ENCODE assay signal across 8 mouse cellular contexts in genomic region chr7:137314710-137315543, GRCm38 (mm10). TPM values are rescaled to one million over a fixed set of nuclear protein-coding genes. Genes with fewer than 3 reads are reported as not detected.
DNase-seq lines count a peak whose midpoint lies in the region; ATAC-seq and TF ChIP-seq lines count a peak whose summit lies in the region.

No protein-coding gene starts in this region.

- ATAC-seq in heart, embryonic 16.5 days (replicated peaks; ENCODE audit: extremely low read depth, insufficient read depth, low FRiP score) = peak; percentile 8; the same call in 1 of the 2 replicates
- peak; percentile 10; the same call in 1 of the 2 replicates for ATAC-seq in liver, embryonic 15.5 days (ENCODE audit: insufficient read depth)
- ATAC-seq in erythroblast, adult 5-6 weeks (replicated peaks; ENCODE audit: low FRiP score, poor library complexity, severe bottlenecking) = no peak
- no peak for ATAC-seq in megakaryocyte progenitor cell, adult 5-6 weeks (replicated peaks; ENCODE audit: poor library complexity)

- H3K79me3 ChIP-seq in C2C12 (ENCODE audit: low read depth) = peaks cover 18% of the 10 kb centered on the region

- H3ac ChIP-seq in C2C12 (ENCODE audit: control insufficient read depth, insufficient read length, low read depth) = peak overlapping the region; percentile 44

- H3K4me1 ChIP-seq in heart, embryonic 16.5 days (ENCODE audit: control insufficient read depth, insufficient read depth, low read length) = peaks cover 20% of the 10 kb centered on the region
- peaks cover 15% of the 10 kb centered on the region; the same call in 1 of the 2 replicates for H3K4me1 ChIP-seq in liver, embryonic 15.5 days (replicated peaks)

- no peaks in the 10 kb centered on the region for H3K9me3 ChIP-seq in heart, embryonic 16.5 days (replicated peaks; ENCODE audit: control insufficient read depth, low read length)
- H3K9me3 ChIP-seq in liver, embryonic 15.5 days (replicated peaks) = no peaks in the 10 kb centered on the region

- WGBS in heart, embryonic 16.5 days = 2% methylated on average over 48 of the region's 48 CpGs
- 2% methylated on average over 48 of the region's 48 CpGs for WGBS in liver, embryonic 15.5 days (ENCODE audit: insufficient replicate concordance)

- peak; percentile 27 for DNase-seq in 3T3-L1 (ENCODE audit: low read depth, low spot score)
- no peak for DNase-seq in adrenal gland, adult 2 months
- DNase-seq in adrenal gland, postnatal 25 days = no peak

- no peak for TF ChIP-seq CTCF in C2C12 (IDR thresholded peaks at IDR 0.05; ENCODE audit: control insufficient read depth, insufficient read depth, insufficient read length)

- H3K4me2 ChIP-seq in heart, embryonic 16.5 days (ENCODE audit: low read depth, low read length) = peak overlapping the region; percentile 95
- H3K4me2 ChIP-seq in liver, embryonic 15.5 days = peak overlapping the region; percentile 71

- peak overlapping the region; percentile 1 for H3K9ac ChIP-seq in heart, embryonic 16.5 days (ENCODE audit: low read length)
- no peak overlapping the region for H3K9ac ChIP-seq in liver, embryonic 15.5 days

- H3K27ac ChIP-seq in heart, embryonic 16.5 days (ENCODE audit: low read length) = no peak overlapping the region
- H3K27ac ChIP-seq in liver, embryonic 15.5 days (replicated peaks) = no peak overlapping the region

- H3K36me3 ChIP-seq in C2C12 (ENCODE audit: control insufficient read depth, insufficient read depth) = no peaks in the 10 kb centered on the region
- H3K36me3 ChIP-seq in heart, embryonic 16.5 days (ENCODE audit: control insufficient read depth, insufficient read depth) = no peaks in the 10 kb centered on the region
- no peaks in the 10 kb centered on the region for H3K36me3 ChIP-seq in liver, embryonic 15.5 days (replicated peaks)

- H3K27me3 ChIP-seq in C2C12 (ENCODE audit: control insufficient read depth, insufficient read depth, insufficient read length) = peaks cover 11% of the 10 kb centered on the region
- peaks cover 68% of the 10 kb centered on the region for H3K27me3 ChIP-seq in heart, embryonic 16.5 days (ENCODE audit: control insufficient read depth, insufficient read depth, low read length)
- H3K27me3 ChIP-seq in liver, embryonic 15.5 days = peaks cover 100% of the 10 kb centered on the region

- peaks cover 36% of the 10 kb centered on the region for H3K79me2 ChIP-seq in C2C12 (ENCODE audit: control insufficient read depth, insufficient read depth)

- H3K4me3 ChIP-seq in C2C12 (ENCODE audit: insufficient read depth, poor library complexity, severe bottlenecking) = no peak overlapping the region
- peak overlapping the region; percentile 78 for H3K4me3 ChIP-seq in heart, embryonic 16.5 days (ENCODE audit: low read length)
- H3K4me3 ChIP-seq in liver, embryonic 15.5 days (replicated peaks) = peak overlapping the region; percentile 52; the same call in 1 of the 2 replicates

TF ChIP-seq in C2C12, 6 proteins besides CTCF, POLR2A, EP300 and RAD21:
- TF ChIP-seq USF1 (IDR thresholded peaks at IDR 0.05; ENCODE audit: low read depth) (no peak), CEBPB (IDR thresholded peaks at IDR 0.05; ENCODE audit: low read depth) (no peak), MAX (IDR thresholded peaks at IDR 0.05) (no peak), FOSL1 (IDR thresholded peaks at IDR 0.05; ENCODE audit: insufficient read depth, low read length, poor library complexity, severe bottlenecking) (no peak), MYOG (IDR thresholded peaks at IDR 0.05; ENCODE audit: control insufficient read depth, extremely low read depth, insufficient read length) (no peak), MYOD1 (IDR thresholded peaks at IDR 0.05; ENCODE audit: control insufficient read depth, insufficient read length, low read depth) (no peak)

RNA-seq across cellular contexts. Expression of gene Ebf3, which starts 0.7 kb away (rescaled TPM):
- 8.1 TPM for polyA plus RNA-seq in C2C12 (2012; fragmentation: generic; extraction: Trizol)
- polyA plus RNA-seq in heart, embryonic 16.5 days (2015; fragmentation: Nextera tagmentation; extraction: Ambion mirVana) = 0.56 and 1.1 TPM in 2 replicates
- 0.02 and 0.05 TPM in 2 replicates for polyA plus RNA-seq in liver, embryonic 15.5 days (2015; fragmentation: Nextera tagmentation; extraction: Ambion mirVana)
- total RNA-seq in adrenal gland, adult 2 months (2021) = 1 to 10 TPM; 4.5 to 8.7 TPM
- polyA plus RNA-seq in adrenal gland, adult 2 months (2012; rRNA removed) = 3.7 and 5.0 TPM in 2 replicates
- total RNA-seq in erythroblast, adult 5-6 weeks (2015; ENCODE audit: low replicate concordance) = 0.84 TPM in 1 of 2 replicates, not detected in the other
- 0.17 TPM in 1 of 2 replicates, not detected in the other for total RNA-seq in erythroblast, adult 5-6 weeks (2017; ENCODE audit: low replicate concordance)
- 0.07 TPM in 1 of 2 replicates, not detected in the other for total RNA-seq in megakaryocyte progenitor cell, adult 5-6 weeks (2015)
- total RNA-seq in megakaryocyte progenitor cell, adult 5-6 weeks (2017) = 0.12 TPM in 1 of 2 replicates, not detected in the other
- 4.8 and 7.3 TPM in 2 replicates for total RNA-seq in adrenal gland, postnatal 25 days (2021)

Comparison
In these comparisons a context has a peak if more than half of its experiments do, and no peak if none do; other contexts are left out.
1. ATAC-seq: peak in heart, embryonic 16.5 days (single experiment) and liver, embryonic 15.5 days (single experiment); none in erythroblast, adult 5-6 weeks (single experiment) and megakaryocyte progenitor cell, adult 5-6 weeks (single experiment).